Mouse (Mus musculus): Measurements from ENCODE around the gene Cacna2d3.

DNA sequence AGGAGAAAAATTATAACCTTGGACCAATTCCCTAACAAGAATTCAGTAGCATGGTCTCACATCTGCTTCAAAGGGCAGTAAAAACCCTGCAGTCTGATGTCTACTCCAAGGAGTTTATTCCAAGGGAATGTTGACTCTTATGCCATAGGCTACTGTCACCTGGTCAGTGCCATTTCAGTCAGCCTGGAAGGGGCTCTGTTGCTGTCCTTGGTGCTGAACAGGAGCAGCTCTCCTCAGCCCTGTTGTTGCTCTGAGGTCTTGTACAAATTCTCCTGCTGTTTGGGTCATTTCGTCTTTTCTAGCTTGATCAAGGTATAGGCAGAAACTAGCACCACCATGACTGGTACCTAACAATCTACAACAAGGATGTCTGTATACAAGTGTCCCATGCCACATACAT, 64.7 kb downstream of the Cacna2d3 start:
- TF ChIP-seq CTCF (IDR thresholded peaks at IDR 0.05; ENCODE audit: low read depth, low read length) (no peak), POLR2AphosphoS5 (IDR thresholded peaks at IDR 0.05; ENCODE audit: insufficient replicate concordance, low read depth, low read length) (no peak), GATA1 (IDR thresholded peaks at IDR 0.05; ENCODE audit: borderline replicate concordance, low read length) (no peak), TAL1 (conservative IDR thresholded peaks at IDR 0.05; ENCODE audit: low read depth, low read length) (no peak), GATA2 (IDR thresholded peaks at IDR 0.05; ENCODE audit: borderline replicate concordance, low read depth, low read length) (no peak)

Measured in G1E (cell line).